Mouse (Mus musculus) olfactory bulb, adult 2 months (tissue): ENCODE measurements at regions not wholly inside any gene's neighbourhood (a gene's known extent, or its start where the extent isn't known, plus 50 kb on each side); places are given as distances from the start of the nearest gene placed in this dataset.
"Not testable (repeated sequence)": the region's sequence is repeated elsewhere in the genome, so short reads cannot be mapped to it uniquely, and the experiment has no call there.

Source experiments
- H3K27ac ChIP-seq: fragments of 200-500 bp; 2 replicates; pipeline ENCODE4 v1.5.1; 2012; ENCODE audit warnings: low read depth, low read length; ENCODE audit not compliant: insufficient read depth
- H3K4me1 ChIP-seq: fragments of 200-500 bp; 2 replicates; pipeline ENCODE4 v1.6.1; 2012; ENCODE audit warnings: low read length; ENCODE audit not compliant: control insufficient read depth, insufficient read depth
- H3K4me3 ChIP-seq: fragments of 200-500 bp; 2 replicates; pipeline ENCODE4 v1.5.1; 2012; ENCODE audit warnings: mild to moderate bottlenecking, low read depth, low read length, moderate library complexity; ENCODE audit not compliant: insufficient read depth
- CTCF ChIP-seq: fragments of 200-500 bp; IDR thresholded peaks from 2 replicates; pipeline ENCODE4 v1.5.1; 2012; ENCODE audit warnings: low read depth, mild to moderate bottlenecking, low read length, moderate library complexity; ENCODE audit not compliant: insufficient read depth
- POLR2A ChIP-seq: fragments of 200-500 bp; IDR thresholded peaks from 2 replicates; pipeline ENCODE4 v1.6.1; 2012; ENCODE audit warnings: mild to moderate bottlenecking, low read depth, low read length, moderate library complexity; ENCODE audit not compliant: insufficient read depth
- WGBS: fragments of 180-500 bp; shearing (Covaris S2); methylation state at CpG from one replicate; pipeline ENCODE4 v1.1.7; 2018; 5-methylcytosine and 5-hydroxymethylcytosine counted together

- 94% methylated on average over 1 of the region's 1 CpGs for WGBS
- Histone ChIP-seq H3K4me1 (no peaks in the 10 kb centered on the region), H3K4me3 (no peak overlapping the region), H3K27ac (no peak overlapping the region)
- TF ChIP-seq CTCF: no peak
- TF ChIP-seq POLR2A: no peak
Measured at GRCm38 (mm10) chr1:185918663-185919062, 198.4 kb downstream of the Lyplal1 start.

GRCm38 (mm10) chr1:185923723-185924122 lies 193.4 kb downstream of the Lyplal1 start:
- H3K4me1 ChIP-seq: no peaks in the 10 kb centered on the region
- H3K27ac ChIP-seq: no peak overlapping the region
- H3K4me3 ChIP-seq: no peak overlapping the region
- 55% methylated on average over 2 of the region's 2 CpGs for WGBS
- no peak for TF ChIP-seq POLR2A

- Histone ChIP-seq H3K27ac (no peak overlapping the region), H3K4me3 (no peak overlapping the region), H3K4me1 (no peaks in the 10 kb centered on the region)
- no peak for TF ChIP-seq POLR2A
- no peak for TF ChIP-seq CTCF
- WGBS: 18% methylated on average over 2 of the region's 2 CpGs
Measured at GRCm38 (mm10) chr1:185929000-185929399, 188.1 kb downstream of the Lyplal1 start.

GRCm38 (mm10) chr1:185929761-185930160 lies 187.3 kb downstream of the Lyplal1 start:
- H3K4me3 ChIP-seq: no peak overlapping the region
- no peak overlapping the region for H3K27ac ChIP-seq
- no peak for TF ChIP-seq CTCF
- no peak for TF ChIP-seq POLR2A
- 88% methylated on average over 5 of the region's 5 CpGs for WGBS
- H3K4me1 ChIP-seq: no peaks in the 10 kb centered on the region

- 94% methylated on average over 3 of the region's 3 CpGs for WGBS
- no peaks in the 10 kb centered on the region for H3K4me1 ChIP-seq
- no peak overlapping the region for H3K4me3 ChIP-seq
- H3K27ac ChIP-seq: no peak overlapping the region
- TF ChIP-seq POLR2A (no peak), CTCF (no peak)
Measured at GRCm38 (mm10) chr1:185933623-185934022, 183.5 kb downstream of the Lyplal1 start.

- Histone ChIP-seq H3K4me1 (no peaks in the 10 kb centered on the region), H3K27ac (no peak overlapping the region), H3K4me3 (no peak overlapping the region)
- TF ChIP-seq POLR2A (no peak), CTCF (no peak)
Measured at GRCm38 (mm10) chr1:185937026-185937425, 180.1 kb downstream of the Lyplal1 start.

GRCm38 (mm10) chr1:185939914-185940313 lies 177.2 kb downstream of the Lyplal1 start:
- 83% methylated on average over 3 of the region's 3 CpGs for WGBS
- no peaks in the 10 kb centered on the region for H3K4me1 ChIP-seq
- H3K27ac ChIP-seq: no peak overlapping the region
- no peak overlapping the region for H3K4me3 ChIP-seq
- no peak for TF ChIP-seq CTCF

- WGBS: 85% methylated on average over 1 of the region's 1 CpGs
- Histone ChIP-seq H3K27ac (no peak overlapping the region), H3K4me1 (no peaks in the 10 kb centered on the region), H3K4me3 (no peak overlapping the region)
- TF ChIP-seq POLR2A: no peak
- no peak for TF ChIP-seq CTCF
Measured at GRCm38 (mm10) chr1:185940511-185940910, 176.6 kb downstream of the Lyplal1 start.

GRCm38 (mm10) chr1:185951163-185951562 lies 165.9 kb downstream of the Lyplal1 start:
- no peak overlapping the region for H3K4me3 ChIP-seq
- 73% methylated on average over 1 of the region's 1 CpGs for WGBS
- H3K4me1 ChIP-seq: no peaks in the 10 kb centered on the region
- no peak overlapping the region for H3K27ac ChIP-seq
- TF ChIP-seq POLR2A (no peak), CTCF (no peak)

- H3K27ac ChIP-seq, H3K4me1 ChIP-seq, H3K4me3 ChIP-seq: not testable (repeated sequence)
- WGBS: 67% methylated on average over 1 of the region's 1 CpGs
Measured at GRCm38 (mm10) chr1:185955821-185956220, 161.3 kb downstream of the Lyplal1 start.

- H3K4me1 ChIP-seq: 0 out of 2 replicates have a peak, but pooled peaks cover 2% of the 10 kb centered on the region
- no peak overlapping the region for H3K27ac ChIP-seq
- TF ChIP-seq POLR2A: no peak
- TF ChIP-seq CTCF: no peak
- 92% methylated on average over 3 of the region's 3 CpGs for WGBS
- H3K4me3 ChIP-seq: no peak overlapping the region
Measured at GRCm38 (mm10) chr1:185957557-185957956, 159.6 kb downstream of the Lyplal1 start.
